Mouse (Mus musculus): ENCODE results near the gene Sgsm1.

- TF ChIP-seq CTCF (IDR thresholded peaks at IDR 0.05; ENCODE audit: insufficient read depth, low read length) (no peak), POLR2A (IDR thresholded peaks at IDR 0.05; ENCODE audit: borderline replicate concordance, extremely low read depth, low read depth, low read length) (no peak)
These were observed 84.7 kb downstream of the Sgsm1 start for GRCm38 (mm10) chr5:113225686-113226435.
